Mouse (Mus musculus) spleen, postnatal 14 days (tissue): Measurements from ENCODE around the gene Zfp365.
A peak's percentile ranks its signal among the peaks of the same experiment; 100 is the strongest.

Source experiments
- DNase-seq, 2 experiments: peaks; one replicate each; pipeline ENCODE4 v3.0.0; 2021 to 2022; ENCODE audit warnings: low spot score in 2 of 2

Zfp365 gene

DNA sequence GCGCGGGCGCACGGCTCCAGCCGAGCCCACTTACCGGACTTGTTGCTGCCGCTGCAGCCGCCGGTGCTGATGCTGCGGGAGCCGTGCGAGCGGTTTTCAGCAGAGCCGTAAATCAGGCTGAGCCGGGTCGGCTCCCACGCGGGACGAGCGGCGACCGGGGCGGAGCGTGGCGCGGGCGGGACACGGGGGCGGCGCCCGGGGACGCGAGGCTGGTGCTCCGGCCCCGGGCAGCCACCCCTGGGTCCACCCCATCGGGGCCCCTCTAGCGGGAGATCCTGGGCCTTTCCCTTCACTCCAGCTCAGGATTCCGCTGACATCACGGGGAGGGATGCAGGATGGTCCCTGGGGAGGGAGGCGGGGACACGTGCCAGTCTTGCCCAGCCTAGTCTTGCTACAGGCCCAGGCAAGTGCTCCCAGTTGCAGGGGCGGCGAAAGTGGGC is at the start of gene Zfp365:
Gene Zfp365 (minus strand): TSS at position 326 of the 440 bp plus-strand sequence.
- peak in 1 of 2 experiments; percentile 6 for DNase-seq

- no peak for DNase-seq
Observed at GRCm38 (mm10) chr10:67959982-67960381, 47.5 kb upstream of the Zfp365 start.

DNA sequence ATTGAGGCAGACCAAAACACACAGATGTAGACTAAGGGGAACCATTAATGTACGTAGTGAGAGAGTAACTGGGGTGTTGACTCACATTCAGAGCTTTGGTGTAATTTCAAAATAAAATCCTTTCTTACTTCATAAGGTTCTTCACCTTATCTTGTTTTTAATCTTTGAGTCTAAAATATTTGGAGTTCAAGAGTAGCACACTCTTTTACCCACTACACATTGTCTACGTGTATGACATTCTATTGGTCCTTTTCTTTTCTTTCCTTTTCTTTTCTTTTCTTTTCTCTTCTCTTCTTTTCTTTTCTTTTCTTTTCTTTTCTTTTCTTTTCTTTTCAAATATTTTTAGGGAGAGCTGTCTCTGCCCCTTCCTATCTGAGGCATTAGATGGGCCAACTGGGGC is 43.5 kb upstream of the Zfp365 start:
- DNase-seq, result no peak

DNA sequence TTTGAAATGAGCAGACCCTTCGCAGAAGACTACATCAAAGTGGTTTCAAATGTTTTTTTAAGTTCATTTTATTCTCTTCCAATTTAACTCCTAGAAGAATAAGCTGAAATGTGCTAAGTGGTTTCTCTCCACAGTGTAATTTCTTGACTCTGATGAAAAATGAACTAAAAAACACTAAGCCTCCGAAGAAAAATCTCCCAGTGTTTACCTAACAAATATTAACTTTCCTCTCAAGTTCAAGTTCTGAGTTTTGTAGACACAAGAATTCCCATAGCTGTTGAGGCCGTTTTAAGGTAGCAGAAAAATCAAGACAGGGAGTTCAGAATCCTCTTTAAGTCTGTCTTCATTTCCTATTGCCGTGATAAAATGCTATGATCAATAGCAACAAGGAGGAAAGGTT is 39.2 kb upstream of the Zfp365 start:
- no peak for DNase-seq

DNA sequence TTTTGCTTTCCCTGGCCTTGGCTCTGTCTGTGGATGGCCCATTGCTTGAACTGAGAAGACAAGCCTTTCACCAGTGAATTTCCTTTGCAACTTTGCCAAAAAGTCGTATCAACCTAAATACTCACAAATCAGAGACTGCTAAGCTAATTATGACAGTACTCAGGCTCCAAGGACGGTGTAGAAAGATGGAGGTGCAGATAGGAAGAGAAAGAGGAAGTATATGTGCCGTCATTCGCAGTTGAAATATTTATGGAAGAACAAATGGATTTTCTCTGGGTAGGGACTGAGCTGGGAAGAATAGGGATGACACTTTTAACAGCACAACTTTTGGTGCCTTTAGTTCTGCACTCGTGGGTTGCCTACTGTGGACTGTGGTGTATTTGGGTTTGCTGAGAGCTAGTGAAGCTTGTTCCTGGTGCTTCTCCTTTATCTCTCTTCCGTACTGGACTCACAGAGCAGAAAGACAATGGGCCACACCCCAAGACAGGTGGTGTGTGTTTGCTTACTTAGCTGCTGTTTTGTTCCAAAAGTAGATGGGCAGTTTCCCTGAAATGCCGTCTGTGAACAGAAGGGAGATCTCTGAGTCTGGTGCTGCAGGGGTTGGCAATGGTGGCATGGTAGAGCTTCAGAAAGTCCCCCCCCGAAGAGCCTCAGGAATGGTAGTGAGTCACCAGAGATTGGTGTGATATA is 37.7 kb upstream of the Zfp365 start:
- DNase-seq, result no peak

DNA sequence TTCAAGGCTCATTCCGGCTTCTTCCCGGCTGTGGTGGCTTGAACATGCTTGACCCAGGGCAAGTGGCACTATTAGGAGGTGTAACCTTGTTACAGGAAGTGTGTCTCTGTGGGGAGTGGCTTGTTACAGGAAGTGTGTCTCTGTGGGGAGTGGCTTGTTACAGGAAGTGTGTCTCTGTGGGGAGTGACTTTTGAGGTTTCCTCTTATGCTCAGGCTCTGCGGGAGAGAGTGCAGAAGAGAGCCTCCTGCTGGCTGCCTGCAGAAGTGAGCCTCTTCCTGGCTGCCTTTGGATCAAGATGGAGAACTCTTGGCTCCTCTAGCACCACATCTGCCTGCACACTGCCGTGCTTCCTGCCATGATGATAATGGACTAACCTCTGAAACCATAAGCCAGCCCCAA is 31.1 kb upstream of the Zfp365 start:
- no peak for DNase-seq

- DNase-seq, result no peak
Observed at GRCm38 (mm10) chr10:67939546-67939945, 27.1 kb upstream of the Zfp365 start.

GRCm38 (mm10) chr10:67937775-67938174 is 25.3 kb upstream of the Zfp365 start:
- no peak for DNase-seq

GRCm38 (mm10) chr10:67936944-67937343 is 24.5 kb upstream of the Zfp365 start:
- DNase-seq, result no peak

DNA sequence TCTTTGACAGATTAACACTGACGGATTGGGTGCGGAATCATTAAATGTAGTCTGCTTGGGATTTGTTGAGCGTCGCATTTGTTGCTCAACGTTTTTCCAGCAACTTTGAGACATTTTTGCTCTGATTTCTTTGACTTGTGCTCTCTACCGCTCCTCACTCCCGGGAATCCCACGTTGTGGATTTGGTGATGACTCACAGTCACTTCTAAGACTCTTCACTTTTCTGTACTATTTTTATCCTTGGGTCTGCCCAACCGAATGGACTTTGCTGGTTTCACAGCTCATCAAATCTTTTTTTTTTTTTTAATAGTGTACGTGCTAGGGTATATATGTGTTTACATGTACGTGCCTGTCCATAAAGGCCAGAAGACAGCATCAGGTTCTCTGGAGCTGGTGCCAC is 20.3 kb upstream of the Zfp365 start:
- no peak for DNase-seq

GRCm38 (mm10) chr10:67931328-67931727 is 18.9 kb upstream of the Zfp365 start:
- no peak for DNase-seq

DNA sequence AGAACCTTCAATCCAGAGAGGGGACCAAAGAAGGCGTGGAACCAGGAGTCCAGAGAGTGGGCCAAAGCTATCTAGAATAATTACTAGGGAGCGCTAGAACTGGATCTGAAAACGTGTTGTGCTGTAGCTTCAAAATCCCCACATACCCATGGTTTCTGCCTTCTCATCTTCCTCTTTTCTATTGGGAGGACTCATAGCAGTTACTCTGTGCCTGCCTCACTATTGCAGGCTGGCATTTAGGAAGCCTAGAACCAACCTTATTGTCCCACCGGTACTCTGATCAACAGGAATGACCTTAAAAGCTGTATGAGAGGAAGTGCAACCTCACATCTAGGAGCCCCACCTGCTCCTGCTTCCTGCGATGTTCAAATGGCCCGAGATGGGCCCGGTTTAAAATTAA is 16.1 kb upstream of the Zfp365 start:
- DNase-seq, result no peak

DNA sequence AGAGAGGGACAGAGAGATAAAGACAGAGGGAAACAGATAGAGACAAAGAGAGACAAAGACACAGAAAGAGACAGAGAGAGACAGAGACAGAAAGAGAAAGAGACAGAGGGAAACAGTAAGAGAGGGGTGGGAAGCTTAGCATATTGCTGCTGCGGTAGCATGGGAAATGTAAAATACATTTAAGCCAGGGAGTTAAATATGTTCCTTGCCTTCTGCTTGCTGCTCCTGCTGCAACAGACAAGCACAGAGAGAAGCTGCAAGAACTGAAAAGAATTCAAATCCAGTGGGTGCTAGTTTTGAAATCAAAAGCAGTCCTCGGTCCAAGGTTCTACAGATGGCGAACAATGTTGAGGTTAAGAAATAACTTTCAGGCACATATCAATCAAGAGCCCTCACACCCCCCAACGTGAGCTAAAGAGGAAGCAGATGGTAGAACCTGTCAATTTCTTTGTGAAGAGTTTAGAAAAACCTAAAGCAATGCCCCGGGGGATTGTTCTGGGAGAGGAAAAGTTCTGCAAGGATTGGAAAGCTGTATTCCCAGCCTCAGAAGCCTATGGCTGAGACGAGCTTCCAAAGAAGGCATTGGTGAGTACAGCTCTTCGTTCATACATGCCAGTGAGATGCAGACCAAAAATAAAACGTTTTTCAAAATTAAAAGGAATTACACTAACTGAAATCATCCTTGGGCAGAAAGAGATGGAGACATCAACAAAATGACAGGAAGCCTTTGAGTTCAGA is 15.4 kb upstream of the Zfp365 start:
- DNase-seq, result no peak

DNA sequence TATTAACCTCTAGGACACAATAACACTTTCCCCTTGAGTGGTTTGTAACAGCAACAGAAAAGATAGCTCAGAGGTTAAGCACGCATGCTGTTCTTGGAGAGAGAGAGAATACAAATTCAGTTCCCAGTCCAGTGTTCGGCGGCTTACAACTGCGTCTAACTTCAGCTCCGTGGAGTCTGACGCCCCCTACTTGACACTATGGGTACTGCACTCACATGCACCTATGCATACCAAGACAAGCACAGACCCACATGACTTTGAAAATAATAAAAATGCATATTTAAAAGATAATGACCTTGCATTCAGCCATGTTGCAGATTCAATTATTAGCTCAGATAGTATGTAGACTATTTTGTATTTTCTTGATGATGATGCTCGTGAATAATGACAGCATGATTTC is 11.6 kb upstream of the Zfp365 start:
- DNase-seq, result no peak

DNA sequence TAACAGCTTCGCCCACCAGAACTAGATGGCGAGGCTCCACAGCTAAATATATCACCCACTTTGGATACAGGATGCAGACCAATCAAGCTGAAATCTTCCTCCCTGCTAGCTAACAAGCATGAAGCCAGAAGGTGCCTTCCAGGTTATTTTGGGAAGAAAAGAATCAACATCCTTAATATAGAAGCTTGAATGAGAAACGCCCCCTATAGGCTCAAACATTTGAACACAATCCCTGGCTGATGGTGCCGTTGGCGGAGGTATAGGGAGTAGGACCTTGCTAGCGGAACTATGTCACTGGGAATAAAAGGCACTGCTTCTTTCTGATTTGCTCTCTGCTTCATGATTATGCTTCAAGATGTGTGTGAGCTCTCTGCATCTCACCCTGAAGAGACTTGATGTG is 9.3 kb upstream of the Zfp365 start:
- no peak for DNase-seq

- DNase-seq, result no peak
Observed at GRCm38 (mm10) chr10:67919706-67920105, 7.2 kb upstream of the Zfp365 start.

GRCm38 (mm10) chr10:67918194-67918899 is 5.9 kb upstream of the Zfp365 start:
- DNase-seq, result no peak

DNA sequence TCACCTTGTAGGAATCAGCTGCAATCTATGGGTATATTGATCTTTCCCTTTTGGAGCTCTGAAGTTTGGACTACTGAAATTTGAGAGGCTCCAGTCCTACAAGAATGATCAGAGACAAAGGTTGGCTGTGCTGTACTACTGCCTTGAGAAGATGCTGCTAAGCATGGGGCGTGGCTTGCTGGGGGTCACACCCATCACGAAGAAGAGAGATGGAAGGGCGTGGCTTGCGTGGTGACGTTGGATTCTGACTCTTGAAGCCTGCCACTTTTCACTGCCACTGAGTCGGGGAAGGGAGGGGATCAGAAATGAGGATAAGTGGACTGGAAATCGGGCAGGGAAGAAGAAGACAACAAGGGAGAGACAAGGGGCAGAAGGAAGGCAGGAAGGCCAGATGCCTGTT is 4.9 kb upstream of the Zfp365 start:
- DNase-seq, result no peak

DNA sequence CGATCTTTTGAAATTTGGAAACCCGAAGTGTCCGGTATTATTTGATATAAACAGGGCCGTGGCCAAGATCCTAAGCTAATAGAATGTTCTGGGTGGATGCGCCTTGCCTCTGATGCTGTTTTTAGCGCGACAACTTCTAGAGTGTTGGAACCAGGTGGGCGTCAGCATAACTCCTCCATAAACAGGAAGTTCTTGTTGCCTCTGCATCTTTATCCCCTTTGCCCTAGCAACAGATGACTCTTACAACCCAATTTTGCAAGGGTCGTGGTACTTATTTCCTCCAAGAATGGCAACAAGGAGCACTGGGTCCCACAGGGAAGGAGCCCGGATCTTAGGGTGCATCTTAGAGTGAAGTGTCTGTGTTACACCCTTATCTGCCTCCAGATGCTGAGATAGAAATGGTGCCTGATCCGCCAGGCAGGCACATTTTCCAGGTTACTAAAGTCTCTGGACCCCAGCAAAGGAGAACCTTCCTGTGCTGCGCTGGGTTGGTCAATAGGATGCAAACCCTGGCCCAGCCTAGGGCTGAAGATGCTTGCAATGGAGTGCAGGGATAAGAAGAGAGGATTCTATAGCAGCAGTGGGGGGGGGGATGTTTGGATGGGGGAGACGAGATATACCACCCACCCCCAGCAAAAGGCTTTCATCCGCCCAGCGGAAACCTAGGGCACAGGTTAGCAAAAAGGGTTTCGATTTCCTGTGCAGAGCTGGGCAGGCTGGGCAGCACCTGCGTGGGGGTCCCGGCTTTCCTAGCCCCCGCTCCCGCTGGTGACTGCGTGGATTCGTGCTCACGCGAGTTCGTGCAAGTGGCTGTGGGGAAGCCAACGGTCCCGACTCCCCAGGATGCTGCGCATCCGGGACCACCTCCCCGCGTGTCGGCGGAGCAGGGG is 770 bp downstream of the Zfp365 start:
- no peak for DNase-seq

GRCm38 (mm10) chr10:67907931-67908330 is 4.5 kb downstream of the Zfp365 start:
- no peak for DNase-seq

DNA sequence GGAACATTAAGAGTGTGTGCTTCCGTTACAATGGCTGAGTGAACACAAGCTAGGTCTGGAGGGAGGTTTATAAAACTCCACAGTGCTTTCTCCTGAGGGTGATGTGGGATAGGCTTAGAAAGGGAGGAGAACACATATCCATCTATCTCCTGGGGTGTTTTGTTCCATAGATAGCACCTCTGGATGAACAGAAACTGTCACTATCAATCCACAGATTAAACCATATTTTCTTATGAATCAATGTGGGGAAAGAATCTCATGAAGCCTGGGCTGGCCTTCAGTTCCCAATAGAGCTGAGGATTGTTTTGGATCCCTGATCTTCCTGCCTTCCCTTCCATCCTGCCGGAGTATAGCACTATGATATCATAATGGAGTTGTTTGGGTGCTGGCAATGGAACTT is 5.5 kb downstream of the Zfp365 start:
- no peak for DNase-seq

GRCm38 (mm10) chr10:67906063-67906462 is 6.4 kb downstream of the Zfp365 start:
- DNase-seq, result no peak
